25 mouse cellular contexts compared by ENCODE assay signal in the genomic region with DNA sequence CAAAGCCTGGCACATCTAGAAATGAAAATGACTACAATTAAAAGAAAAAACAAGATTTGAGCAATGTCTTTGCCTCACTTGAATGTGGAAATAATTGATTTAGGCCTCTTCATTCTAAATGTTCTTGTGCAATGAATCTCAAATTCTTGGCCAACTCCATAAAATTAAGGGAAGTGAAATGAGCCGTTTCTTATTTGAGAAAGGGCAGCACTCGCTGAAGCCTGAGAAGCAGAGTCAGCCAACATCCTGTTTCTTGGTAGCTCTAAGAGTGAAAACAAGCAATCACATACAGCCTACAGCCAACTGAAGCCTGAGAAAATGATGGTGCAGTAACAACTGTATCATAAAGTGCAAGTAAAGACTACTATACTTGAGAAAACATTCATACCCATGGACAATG.
DNase-seq lines count a peak whose midpoint lies in the region; ATAC-seq and TF ChIP-seq lines count a peak whose summit lies in the region.
"Had no signal": no experiment of that assay in that cellular context is flagged by ENCODE, and none has a peak within 500 bp of the region (broad histone marks: within the 10 kb centered on the region; RNA-seq: fewer than 3 reads in every experiment).

No protein-coding gene starts in this region.

- H3K4me2 ChIP-seq in kidney, postnatal 0 days (ENCODE audit: low read length) = no peak overlapping the region
- H3K4me2 ChIP-seq in kidney, embryonic 15.5 days = no peak overlapping the region
- no peak overlapping the region for H3K4me2 ChIP-seq in intestine, postnatal 0 days (replicated peaks; ENCODE audit: low read depth)
- H3K4me2 ChIP-seq: embryonic facial prominence, embryonic 13.5 days; embryonic facial prominence, embryonic 15.5 days; forebrain, embryonic 12.5 days had no signal

- H3K36me3 ChIP-seq in kidney, postnatal 0 days (ENCODE audit: insufficient read depth, low read length) = no peaks in the 10 kb centered on the region
- no peaks in the 10 kb centered on the region for H3K36me3 ChIP-seq in kidney, embryonic 15.5 days
- H3K36me3 ChIP-seq in intestine, postnatal 0 days (ENCODE audit: control insufficient read depth, insufficient read depth) = no peaks in the 10 kb centered on the region
- H3K36me3 ChIP-seq: embryonic facial prominence, embryonic 13.5 days; embryonic facial prominence, embryonic 15.5 days; forebrain, embryonic 10.5 days; forebrain, embryonic 12.5 days had no signal

- no peaks in the 10 kb centered on the region for H3K27me3 ChIP-seq in kidney, postnatal 0 days (ENCODE audit: insufficient read depth, low read length)
- no peaks in the 10 kb centered on the region for H3K27me3 ChIP-seq in kidney, embryonic 15.5 days
- H3K27me3 ChIP-seq in intestine, postnatal 0 days (replicated peaks; ENCODE audit: control insufficient read depth, insufficient read depth, low read length) = no peaks in the 10 kb centered on the region
- H3K27me3 ChIP-seq: embryonic facial prominence, embryonic 13.5 days; embryonic facial prominence, embryonic 15.5 days; forebrain, embryonic 12.5 days had no signal

- TF ChIP-seq CTCF in kidney, postnatal 0 days (IDR thresholded peaks at IDR 0.05; ENCODE audit: low read depth) = no peak
- no peak for TF ChIP-seq CTCF in intestine, postnatal 0 days (IDR thresholded peaks at IDR 0.05; ENCODE audit: low read depth)

- WGBS in kidney, postnatal 0 days = 17% methylated on average over 2 of the region's 2 CpGs
- 36% methylated on average over 2 of the region's 2 CpGs for WGBS in kidney, embryonic 15.5 days
- 66% methylated on average over 2 of the region's 2 CpGs for WGBS in intestine, postnatal 0 days

- DNase-seq in kidney, postnatal 0 days (ENCODE audit: low spot score) = peak; percentile 19
- peak; percentile 68 for DNase-seq in A20 (ENCODE audit: low read depth, low spot score)
- DNase-seq in c-Kit-positive CD71-negative TER-119-negative erythroid progenitor cells, embryonic 14.5 days (ENCODE audit: low read depth) = peak; percentile 9
- DNase-seq in layer of hippocampus, adult 9-10 months (ENCODE audit: low spot score) = no peak
- DNase-seq in left cerebral cortex, adult 11 months (ENCODE audit: low spot score) = no peak
- DNase-seq: adrenal gland, adult 8-10 months; adrenal gland, postnatal 14 days; adrenal gland, postnatal 36 days; cerebellum, adult 11 months; cerebellum, adult 18-20 months; cerebellum, adult 8-10 months; cerebellum, adult 9-11 months; cerebellum, postnatal 14 days; cerebellum, postnatal 36 days; embryo, embryonic 11 days; forebrain, postnatal 0 days had no signal

- no peaks in the 10 kb centered on the region for H3K4me1 ChIP-seq in kidney, postnatal 0 days (replicated peaks; ENCODE audit: insufficient read depth, low read length)
- H3K4me1 ChIP-seq in kidney, embryonic 15.5 days = no peaks in the 10 kb centered on the region
- no peaks in the 10 kb centered on the region for H3K4me1 ChIP-seq in intestine, postnatal 0 days (replicated peaks; ENCODE audit: control insufficient read depth, insufficient read depth, low read length)
- H3K4me1 ChIP-seq: embryonic facial prominence, embryonic 13.5 days; embryonic facial prominence, embryonic 15.5 days; forebrain, embryonic 10.5 days; forebrain, embryonic 12.5 days had no signal

- no peak for ATAC-seq in kidney, postnatal 0 days (replicated peaks; ENCODE audit: low FRiP score, low read depth)
- no peak for ATAC-seq in kidney, embryonic 15.5 days (replicated peaks; ENCODE audit: low FRiP score)
- ATAC-seq in megakaryocyte, adult 5-6 weeks (ENCODE audit: poor library complexity, severe bottlenecking) = peak; percentile 92
- ATAC-seq in intestine, postnatal 0 days = no peak
- ATAC-seq: forebrain, embryonic 14.5 days; forebrain, postnatal 0 days had no signal

- H3K4me3 ChIP-seq in kidney, postnatal 0 days (replicated peaks; ENCODE audit: low read depth, low read length) = no peak overlapping the region
- no peak overlapping the region for H3K4me3 ChIP-seq in kidney, embryonic 15.5 days (replicated peaks)
- no peak overlapping the region for H3K4me3 ChIP-seq in intestine, postnatal 0 days (ENCODE audit: low read depth, low read length)
- H3K4me3 ChIP-seq: embryonic facial prominence, embryonic 13.5 days; embryonic facial prominence, embryonic 15.5 days; erythroblast, embryonic 14.5 days; forebrain, embryonic 10.5 days; forebrain, embryonic 12.5 days had no signal

- no peaks in the 10 kb centered on the region for H3K9me3 ChIP-seq in kidney, postnatal 0 days (replicated peaks; ENCODE audit: low read length)
- no peaks in the 10 kb centered on the region for H3K9me3 ChIP-seq in kidney, embryonic 15.5 days (replicated peaks)
- no peaks in the 10 kb centered on the region for H3K9me3 ChIP-seq in intestine, postnatal 0 days (ENCODE audit: control insufficient read depth)
- H3K9me3 ChIP-seq: embryonic facial prominence, embryonic 13.5 days; embryonic facial prominence, embryonic 15.5 days; forebrain, embryonic 10.5 days; forebrain, embryonic 12.5 days had no signal

- H3K9ac ChIP-seq in kidney, postnatal 0 days (ENCODE audit: low read depth, low read length) = no peak overlapping the region
- H3K9ac ChIP-seq in kidney, embryonic 15.5 days = no peak overlapping the region
- H3K9ac ChIP-seq in intestine, postnatal 0 days (ENCODE audit: low read depth, low read length) = no peak overlapping the region
- H3K9ac ChIP-seq: embryonic facial prominence, embryonic 13.5 days; embryonic facial prominence, embryonic 15.5 days; forebrain, embryonic 12.5 days; forebrain, postnatal 0 days had no signal

- no peak overlapping the region for H3K27ac ChIP-seq in kidney, postnatal 0 days
- H3K27ac ChIP-seq in kidney, embryonic 15.5 days = no peak overlapping the region
- H3K27ac ChIP-seq in intestine, postnatal 0 days (ENCODE audit: low read depth, low read length) = no peak overlapping the region
- H3K27ac ChIP-seq: embryonic facial prominence, embryonic 13.5 days; embryonic facial prominence, embryonic 15.5 days; forebrain, embryonic 10.5 days; forebrain, embryonic 12.5 days had no signal

Comparison
In these comparisons a context has a peak if more than half of its experiments do, and no peak if none do; other contexts are left out.
1. DNase-seq: peak in kidney, postnatal 0 days (single experiment), A20 (single experiment) and c-Kit-positive CD71-negative TER-119-negative erythroid progenitor cells, embryonic 14.5 days (single experiment); none in layer of hippocampus, adult 9-10 months (single experiment) and left cerebral cortex, adult 11 months (single experiment).